Mouse (Mus musculus) intestine, embryonic 15.5 days (tissue): ENCODE data around the gene Cacna2d3. TPM values are rescaled to one million over a fixed set of nuclear protein-coding genes. Genes with fewer than 3 reads are reported as not detected.

Experiments
- ATAC-seq: fragments of 200-750 bp; cut with Nextera tagmentation; 2 replicates; pipeline ENCODE4 v1.8.0; 2017; ENCODE audit warnings: moderate TSS enrichment, moderate library complexity
- H3K27ac ChIP-seq: fragments of 300-500 bp; sonication (generic); 2 replicates; pipeline ENCODE4 v1.5.1; 2015; ENCODE audit warnings: mild to moderate bottlenecking, inconsistent platforms
- H3K27me3 ChIP-seq: fragments of 300-500 bp; sonication (generic); replicated peaks from 2 replicates; pipeline ENCODE4 v1.6.1; 2015; ENCODE audit warnings: inconsistent platforms
- H3K36me3 ChIP-seq: fragments of 300-500 bp; sonication (generic); 2 replicates; pipeline ENCODE4 v1.6.1; 2015; ENCODE audit warnings: inconsistent platforms
- H3K4me1 ChIP-seq: fragments of 300-500 bp; sonication (generic); replicated peaks from 2 replicates; pipeline ENCODE4 v1.6.1; 2015; ENCODE audit warnings: inconsistent platforms
- H3K4me2 ChIP-seq: fragments of 300-500 bp; sonication (generic); replicated peaks from 2 replicates; pipeline ENCODE4 v1.6.1; 2015; ENCODE audit warnings: mild to moderate bottlenecking, inconsistent platforms
- H3K4me3 ChIP-seq: fragments of 300-500 bp; sonication (generic); replicated peaks from 2 replicates; pipeline ENCODE4 v1.5.1; 2015; ENCODE audit warnings: inconsistent platforms
- H3K9ac ChIP-seq: fragments of 300-500 bp; sonication (generic); 2 replicates; pipeline ENCODE4 v1.6.1; 2015; ENCODE audit warnings: inconsistent platforms
- H3K9me3 ChIP-seq: fragments of 300-500 bp; sonication (generic); 2 replicates; pipeline ENCODE4 v1.6.1; 2016; ENCODE audit warnings: inconsistent platforms
- WGBS: fragments of 180-500 bp; shearing (Covaris S2); methylation state at CpG from one replicate; pipeline ENCODE4 v1.1.7; 2015; 5-methylcytosine and 5-hydroxymethylcytosine counted together
- polyA plus RNA-seq: library from polyadenylated mRNA; unstranded; fragments of >200 nt; fragmentation: Nextera tagmentation; extraction: Ambion mirVana; gene quantifications from 2 replicates; pipeline ENCODE4 v1.2.1, GENCODE M21; 2015

The Cacna2d3 gene
- 1.4 and 1.7 TPM in 2 replicates for polyA plus RNA-seq

- under 1% methylated on average over 89 of the region's 109 CpGs for WGBS
- H3K27ac ChIP-seq, result 0 out of 2 replicates have a peak within 1 kb of the TSS, but pooled peaks have one; percentile 32
- H3K9ac ChIP-seq, result peak within 1 kb of the TSS; percentile 47
- H3K4me3 ChIP-seq, result peak within 1 kb of the TSS; percentile 58
- peaks cover 69% of the 10 kb centered on the region for H3K27me3 ChIP-seq
- peaks cover 15% of the 10 kb centered on the region for H3K4me1 ChIP-seq
- ATAC-seq, result peak; percentile 86
- H3K36me3 ChIP-seq, result no peaks in the 10 kb centered on the region
- no peaks in the 10 kb centered on the region for H3K9me3 ChIP-seq
- H3K4me2 ChIP-seq, result peak within 1 kb of the TSS; percentile 99
Observed at GRCm38 (mm10) chr14:29721488-29722385, at the start of gene Cacna2d3. Cacna2d3 (minus strand) TSS chr14:29721864.

- H3K36me3 ChIP-seq, result no peaks in the 10 kb centered on the region
- no peaks in the 10 kb centered on the region for H3K4me1 ChIP-seq
- 89% methylated on average over 4 of the region's 4 CpGs for WGBS
- H3K9ac ChIP-seq, result no peak overlapping the region
- no peaks in the 10 kb centered on the region for H3K27me3 ChIP-seq
- no peak for ATAC-seq
- no peak overlapping the region for H3K4me2 ChIP-seq
- H3K4me3 ChIP-seq, result no peak overlapping the region
- H3K9me3 ChIP-seq, result no peaks in the 10 kb centered on the region; the same call in 1 of the 2 replicates
- H3K27ac ChIP-seq, result no peak overlapping the region
Observed at GRCm38 (mm10) chr14:29769486-29769885, 47.8 kb upstream of the Cacna2d3 start.

- no peaks in the 10 kb centered on the region for H3K27me3 ChIP-seq
- H3K4me1 ChIP-seq, result no peaks in the 10 kb centered on the region
- H3K27ac ChIP-seq, result no peak overlapping the region
- no peaks in the 10 kb centered on the region for H3K9me3 ChIP-seq
- H3K4me3 ChIP-seq, result no peak overlapping the region
- 74% methylated on average over 5 of the region's 5 CpGs for WGBS
- no peak overlapping the region for H3K4me2 ChIP-seq
- no peak for ATAC-seq
- no peaks in the 10 kb centered on the region for H3K36me3 ChIP-seq
- H3K9ac ChIP-seq, result no peak overlapping the region
Observed at GRCm38 (mm10) chr14:29752876-29753275, 31.2 kb upstream of the Cacna2d3 start.

GRCm38 (mm10) chr14:29738751-29739150, 17.1 kb upstream of the Cacna2d3 start:
- H3K27me3 ChIP-seq, result no peaks in the 10 kb centered on the region
- H3K4me1 ChIP-seq, result no peaks in the 10 kb centered on the region
- no peak for ATAC-seq
- 66% methylated on average over 2 of the region's 2 CpGs for WGBS
- no peaks in the 10 kb centered on the region for H3K9me3 ChIP-seq
- no peak overlapping the region for H3K4me2 ChIP-seq
- H3K4me3 ChIP-seq, result no peak overlapping the region
- H3K27ac ChIP-seq, result no peak overlapping the region
- no peaks in the 10 kb centered on the region for H3K36me3 ChIP-seq
- H3K9ac ChIP-seq, result no peak overlapping the region

GRCm38 (mm10) chr14:29730256-29730655, 8.6 kb upstream of the Cacna2d3 start:
- Histone ChIP-seq H3K9me3 (no peaks in the 10 kb centered on the region), H3K4me3 (no peak overlapping the region), H3K4me1 (no peaks in the 10 kb centered on the region), H3K9ac (no peak overlapping the region), H3K36me3 (no peaks in the 10 kb centered on the region), H3K27ac (no peak overlapping the region), H3K27me3 (peaks cover 15% of the 10 kb centered on the region), H3K4me2 (no peak overlapping the region)
- WGBS, result 77% methylated on average over 4 of the region's 4 CpGs
- ATAC-seq, result no peak

GRCm38 (mm10) chr14:29729009-29729408, 7.3 kb upstream of the Cacna2d3 start:
- Histone ChIP-seq H3K4me2 (no peak overlapping the region), H3K36me3 (no peaks in the 10 kb centered on the region), H3K27ac (no peak overlapping the region), H3K9me3 (no peaks in the 10 kb centered on the region), H3K27me3 (peaks cover 22% of the 10 kb centered on the region), H3K4me1 (no peaks in the 10 kb centered on the region), H3K9ac (no peak overlapping the region), H3K4me3 (no peak overlapping the region)
- ATAC-seq, result no peak
- WGBS, result 76% methylated on average over 4 of the region's 4 CpGs

GRCm38 (mm10) chr14:29727596-29727995, 5.9 kb upstream of the Cacna2d3 start:
- H3K4me3 ChIP-seq, result no peak overlapping the region
- peaks cover 36% of the 10 kb centered on the region for H3K27me3 ChIP-seq
- H3K36me3 ChIP-seq, result no peaks in the 10 kb centered on the region
- H3K4me1 ChIP-seq, result peaks cover 5% of the 10 kb centered on the region
- H3K4me2 ChIP-seq, result no peak overlapping the region
- WGBS, result 78% methylated on average over 9 of the region's 9 CpGs
- no peak overlapping the region for H3K27ac ChIP-seq
- no peak for ATAC-seq
- no peaks in the 10 kb centered on the region for H3K9me3 ChIP-seq
- no peak overlapping the region for H3K9ac ChIP-seq

GRCm38 (mm10) chr14:29723267-29723666, 1.6 kb upstream of the Cacna2d3 start:
- peak overlapping the region; percentile 47; the same call in 1 of the 2 replicates for H3K9ac ChIP-seq

GRCm38 (mm10) chr14:29722386-29723221, 940 bp upstream of the Cacna2d3 start:
- Histone ChIP-seq H3K9me3 (no peaks in the 10 kb centered on the region), H3K4me3 (peak overlapping the region; percentile 58), H3K27me3 (peaks cover 71% of the 10 kb centered on the region), H3K9ac (peak overlapping the region; percentile 47), H3K4me2 (peak overlapping the region; percentile 99), H3K27ac (0 out of 2 replicates have a peak overlapping the region, but pooled peaks have one; percentile 32), H3K36me3 (no peaks in the 10 kb centered on the region), H3K4me1 (peaks cover 15% of the 10 kb centered on the region)
- WGBS, result under 1% methylated on average over 76 of the region's 76 CpGs
- peak; percentile 66 for ATAC-seq

More at GRCm38 (mm10) chr14:29723267-29723666, 1.6 kb upstream of the Cacna2d3 start:
- H3K4me3 ChIP-seq, result peak overlapping the region; percentile 58
- 8% methylated on average over 10 of the region's 10 CpGs for WGBS
- no peak overlapping the region for H3K27ac ChIP-seq
- peaks cover 72% of the 10 kb centered on the region for H3K27me3 ChIP-seq
- peaks cover 15% of the 10 kb centered on the region for H3K4me1 ChIP-seq
- no peaks in the 10 kb centered on the region for H3K36me3 ChIP-seq
- H3K9me3 ChIP-seq, result no peaks in the 10 kb centered on the region
- peak overlapping the region; percentile 99 for H3K4me2 ChIP-seq
- no peak for ATAC-seq

GRCm38 (mm10) chr14:29721131-29721487, 555 bp downstream of the Cacna2d3 start:
- H3K27ac ChIP-seq, result no peak overlapping the region
- peak overlapping the region; percentile 58 for H3K4me3 ChIP-seq
- peaks cover 15% of the 10 kb centered on the region for H3K4me1 ChIP-seq
- H3K4me2 ChIP-seq, result peak overlapping the region; percentile 99
- WGBS, result 1% methylated on average over 11 of the region's 11 CpGs
- no peaks in the 10 kb centered on the region for H3K36me3 ChIP-seq
- peaks cover 67% of the 10 kb centered on the region for H3K27me3 ChIP-seq
- peak overlapping the region; percentile 36; the same call in 1 of the 2 replicates for H3K9ac ChIP-seq
- no peak for ATAC-seq
- no peaks in the 10 kb centered on the region for H3K9me3 ChIP-seq

GRCm38 (mm10) chr14:29720334-29720911, 1.2 kb downstream of the Cacna2d3 start:
- Histone ChIP-seq H3K4me2 (peak overlapping the region; percentile 99), H3K27ac (no peak overlapping the region), H3K9me3 (no peaks in the 10 kb centered on the region), H3K9ac (no peak overlapping the region), H3K4me1 (peaks cover 15% of the 10 kb centered on the region), H3K27me3 (peaks cover 67% of the 10 kb centered on the region), H3K4me3 (peak overlapping the region; percentile 58; the same call in 1 of the 2 replicates), H3K36me3 (no peaks in the 10 kb centered on the region)
- 2% methylated on average over 17 of the region's 17 CpGs for WGBS
- ATAC-seq, result no peak

GRCm38 (mm10) chr14:29712621-29713020, 9.0 kb downstream of the Cacna2d3 start:
- H3K9ac ChIP-seq, result no peak overlapping the region
- no peaks in the 10 kb centered on the region for H3K4me1 ChIP-seq
- H3K36me3 ChIP-seq, result no peaks in the 10 kb centered on the region
- 73% methylated on average over 3 of the region's 3 CpGs for WGBS
- no peak overlapping the region for H3K4me3 ChIP-seq
- H3K4me2 ChIP-seq, result no peak overlapping the region
- peaks cover 24% of the 10 kb centered on the region for H3K27me3 ChIP-seq
- H3K9me3 ChIP-seq, result no peaks in the 10 kb centered on the region
- ATAC-seq, result no peak
- no peak overlapping the region for H3K27ac ChIP-seq
